Comparison of ENCODE assay signal across 8 mouse cellular contexts in genomic region chr1:135283826-135284291, GRCm38 (mm10). TPM values are rescaled to one million over a fixed set of nuclear protein-coding genes. Genes with fewer than 3 reads are reported as not detected.
DNase-seq lines count a peak whose midpoint lies in the region; ATAC-seq and TF ChIP-seq lines count a peak whose summit lies in the region.

Rnpep (minus strand) TSS chr1:135284084.

- intact Hi-C loops in heart, postnatal 36 days (cut with DNase I): loop anchor here (1.0 to 2.0 kb wide), 2 partner anchors 29 to 85 kb away; partner anchors contain the start of gene Timm17a

- H3K27me3 ChIP-seq in cerebellum, adult 2 months (ENCODE audit: control insufficient read depth, insufficient read depth, low read length): no peaks in the 10 kb centered on the region
- no peaks in the 10 kb centered on the region for H3K27me3 ChIP-seq in forebrain, postnatal 0 days (ENCODE audit: insufficient read depth, low read length)

- no peaks in the 10 kb centered on the region for H3K36me3 ChIP-seq in forebrain, postnatal 0 days (ENCODE audit: insufficient read depth)

- peak within 1 kb of the TSS; percentile 76 for H3K4me2 ChIP-seq in forebrain, postnatal 0 days (ENCODE audit: low read depth)

- ATAC-seq in forebrain, postnatal 0 days: peak; percentile 90
- ATAC-seq in neutrophil, adult 5-6 weeks (ENCODE audit: extremely low read depth, insufficient number of reproducible peaks, low FRiP score, poor library complexity, severe bottlenecking): peak; percentile 32

- H3K9ac ChIP-seq in forebrain, postnatal 0 days: peak within 1 kb of the TSS; percentile 95

- no peak for TF ChIP-seq CTCF in cerebellum, adult 2 months (IDR thresholded peaks at IDR 0.05; ENCODE audit: borderline replicate concordance, insufficient read depth, low read depth, low read length)
- TF ChIP-seq CTCF in forebrain, postnatal 0 days (IDR thresholded peaks at IDR 0.05; ENCODE audit: low read depth): 0 out of 2 replicates have a peak, but pooled peaks have one; percentile 12
- TF ChIP-seq CTCF in layer of hippocampus, adult 2 months (conservative IDR thresholded peaks at IDR 0.05): peak; percentile 32; the same call in 1 of the 2 replicates
- no peak for TF ChIP-seq CTCF in lung, adult 2 months (IDR thresholded peaks at IDR 0.05; ENCODE audit: insufficient read depth, low read length)

- peaks cover 3% of the 10 kb centered on the region; the same call in 1 of the 2 replicates for H3K4me1 ChIP-seq in cerebellum, adult 2 months (ENCODE audit: control insufficient read depth, insufficient read depth, low read length)
- H3K4me1 ChIP-seq in forebrain, postnatal 0 days (ENCODE audit: insufficient read depth): no peaks in the 10 kb centered on the region
- H3K4me1 ChIP-seq in lung, adult 2 months (ENCODE audit: control insufficient read depth, insufficient read depth, low read length): peaks cover 12% of the 10 kb centered on the region

- no peaks in the 10 kb centered on the region for H3K9me3 ChIP-seq in forebrain, postnatal 0 days (ENCODE audit: low read length)

- WGBS in cerebellum, adult 2 months: under 1% methylated on average over 39 of the region's 39 CpGs
- under 1% methylated on average over 39 of the region's 39 CpGs for WGBS in forebrain, postnatal 0 days
- WGBS in lung, adult 2 months: under 1% methylated on average over 39 of the region's 39 CpGs

- H3K4me3 ChIP-seq in cerebellum, adult 2 months (replicated peaks; ENCODE audit: insufficient read depth, low read depth, low read length): peak within 1 kb of the TSS; percentile 98
- H3K4me3 ChIP-seq in forebrain, postnatal 0 days (ENCODE audit: low read depth, low read length): peak within 1 kb of the TSS; percentile 69
- peak within 1 kb of the TSS; percentile 74 for H3K4me3 ChIP-seq in layer of hippocampus, adult 2 months
- H3K4me3 ChIP-seq in lung, adult 2 months (replicated peaks; ENCODE audit: extremely low read depth, low read depth, low read length): peak within 1 kb of the TSS; percentile 89

- peak within 1 kb of the TSS; percentile 98 for H3K27ac ChIP-seq in cerebellum, adult 2 months (ENCODE audit: insufficient read depth, low read length)
- H3K27ac ChIP-seq in forebrain, postnatal 0 days (ENCODE audit: low read depth, low read length): peak within 1 kb of the TSS; percentile 95
- peak within 1 kb of the TSS; percentile 98 for H3K27ac ChIP-seq in layer of hippocampus, adult 2 months

- peak; percentile 22 for DNase-seq in MEL-GATA-1-ER (ENCODE audit: extremely low read depth, low read depth)
- DNase-seq in cerebellum, adult 2 months: peak; percentile 85 to 88
- DNase-seq in forebrain, postnatal 0 days: peak; percentile 83
- DNase-seq in heart, postnatal 36 days: peak; percentile 74 to 83
- DNase-seq in layer of hippocampus, adult 2 months (ENCODE audit: low spot score in 2 of 2): peak; percentile 33 to 67
- peak; percentile 80 for DNase-seq in lung, adult 2 months
- DNase-seq in thymus, adult 18-20 months: peak; percentile 69 to 72

- peak; percentile 64; the same call in 1 of the 2 replicates for TF ChIP-seq POLR2A in cerebellum, adult 2 months (IDR thresholded peaks at IDR 0.05; ENCODE audit: borderline replicate concordance, insufficient read depth, low read length)
- peak; percentile 80; the same call in 1 of the 2 replicates for TF ChIP-seq POLR2A in lung, adult 2 months (IDR thresholded peaks at IDR 0.05; ENCODE audit: borderline replicate concordance, extremely low read depth, low read depth, low read length)

RNA-seq across cellular contexts. Expression of gene Rnpep, which starts in this region (rescaled TPM):
- 54.2 and 54.4 TPM in 2 replicates for polyA plus RNA-seq in cerebellum, adult 2 months (2012; rRNA removed)
- total RNA-seq in forebrain, postnatal 0 days (2014; rRNA removed): 61.6 and 63.9 TPM in 2 replicates
- polyA plus RNA-seq in forebrain, postnatal 0 days (2015; fragmentation: Nextera tagmentation; extraction: Ambion mirVana): 43.5 and 49.2 TPM in 2 replicates
- total RNA-seq in heart, postnatal 36 days (2021): 10 to 100 TPM; 20.5 to 26.7 TPM
- total RNA-seq in layer of hippocampus, adult 2 months (2021): 10 to 100 TPM; 60.3 to 65.3 TPM
- polyA plus RNA-seq in lung, adult 2 months (2012; rRNA removed): 34.5 and 38.1 TPM in 2 replicates
- 70.6 and 71.6 TPM in 2 replicates for total RNA-seq in neutrophil, adult 5-6 weeks (2017)

Comparison
In these comparisons a context has a peak if more than half of its experiments do, and no peak if none do; other contexts are left out.
1. Peak in every context shown above with its lines: DNase-seq, ATAC-seq, H3K4me3 ChIP-seq and H3K27ac ChIP-seq.
2. DNase-seq: peak in every context shown above with its lines; median percentile 86 in cerebellum, adult 2 months; 83 in forebrain, postnatal 0 days; 80 in lung, adult 2 months; 78 in heart, postnatal 36 days; 70 in thymus, adult 18-20 months; 50 in layer of hippocampus, adult 2 months; 22 in MEL-GATA-1-ER.
3. CTCF ChIP-seq: peak in forebrain, postnatal 0 days (single experiment) and layer of hippocampus, adult 2 months (single experiment); none in cerebellum, adult 2 months (single experiment) and lung, adult 2 months (single experiment).